Mouse (Mus musculus) 3T3-L1 (cell line): ENCODE results near the gene Vdac1.
"Not testable (repeated sequence)": the region's sequence is repeated elsewhere in the genome, so short reads cannot be mapped to it uniquely, and the experiment has no call there.

ENCODE experiments used
- DNase-seq: peaks from one replicate; pipeline ENCODE4 v3.0.0-alpha.2; 2015; ENCODE audit warnings: low read depth, low spot score

The Vdac1 gene

DNA sequence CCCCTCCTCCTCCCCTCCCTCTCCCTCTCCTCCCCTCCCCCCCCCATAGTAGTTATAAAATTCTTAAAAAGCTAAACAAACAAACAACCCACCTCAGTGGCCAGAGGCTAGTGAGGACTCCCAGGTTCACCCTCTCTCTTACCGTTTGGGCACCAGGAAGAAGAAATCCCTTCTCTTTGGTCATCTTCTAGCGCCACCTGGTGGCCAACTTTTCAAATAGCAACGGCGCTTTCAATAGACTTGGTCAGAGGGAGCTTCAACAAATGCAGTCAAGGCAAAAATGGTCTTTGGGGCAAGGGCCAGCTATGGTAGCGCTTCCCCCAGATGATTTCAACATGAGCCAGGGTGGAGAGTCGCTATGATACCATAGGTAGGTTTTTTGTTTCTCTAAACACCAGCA lies 17.5 kb upstream of the Vdac1 start:
- DNase-seq = peak; percentile 90

- DNase-seq = no peak
These were observed 15.5 kb upstream of the Vdac1 start for GRCm38 (mm10) chr11:52344991-52345777.

DNA sequence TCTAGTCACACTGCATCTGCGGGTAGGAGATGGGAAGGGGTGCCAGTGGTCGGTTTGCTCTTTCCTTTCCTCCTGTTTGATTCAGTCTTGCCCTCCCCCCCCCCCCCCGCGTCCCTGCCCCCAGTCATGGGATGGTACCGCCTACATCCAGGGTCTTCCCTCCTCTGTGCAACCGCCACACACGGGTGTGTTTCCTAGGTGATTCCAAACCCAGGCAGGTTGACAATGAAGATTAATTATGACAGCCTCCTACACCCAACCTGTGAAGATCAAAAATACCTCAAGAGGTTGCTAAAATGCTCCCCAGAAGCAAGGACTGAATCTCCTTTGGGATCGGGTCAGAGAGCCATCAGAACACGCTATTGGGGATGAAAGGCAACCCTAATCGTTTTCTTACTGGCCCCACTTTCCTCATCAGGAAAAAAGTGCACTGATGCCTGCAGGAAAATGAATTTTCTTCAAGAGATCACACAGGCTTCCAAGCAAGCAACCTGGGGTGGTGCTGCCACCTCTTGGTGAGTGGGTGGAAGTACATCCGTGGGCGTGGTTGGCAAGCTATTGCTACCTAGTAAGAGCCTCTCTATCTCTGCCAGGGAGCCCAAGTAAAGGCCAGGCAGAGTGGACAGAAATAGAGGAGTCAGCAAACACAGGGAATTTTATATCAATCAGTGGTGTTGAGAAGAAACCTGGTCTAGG lies 14.6 kb upstream of the Vdac1 start:
- DNase-seq = peak; percentile 91

- DNase-seq = no peak
These were observed 14.0 kb upstream of the Vdac1 start for GRCm38 (mm10) chr11:52346635-52347005.

- no peak for DNase-seq
These were observed 12.5 kb upstream of the Vdac1 start for GRCm38 (mm10) chr11:52348156-52348555.

- DNase-seq = peak; percentile 45
These were observed 11.9 kb upstream of the Vdac1 start for GRCm38 (mm10) chr11:52348724-52349123.

- DNase-seq = no peak
These were observed 9.7 kb upstream of the Vdac1 start for GRCm38 (mm10) chr11:52350924-52351323.

DNA sequence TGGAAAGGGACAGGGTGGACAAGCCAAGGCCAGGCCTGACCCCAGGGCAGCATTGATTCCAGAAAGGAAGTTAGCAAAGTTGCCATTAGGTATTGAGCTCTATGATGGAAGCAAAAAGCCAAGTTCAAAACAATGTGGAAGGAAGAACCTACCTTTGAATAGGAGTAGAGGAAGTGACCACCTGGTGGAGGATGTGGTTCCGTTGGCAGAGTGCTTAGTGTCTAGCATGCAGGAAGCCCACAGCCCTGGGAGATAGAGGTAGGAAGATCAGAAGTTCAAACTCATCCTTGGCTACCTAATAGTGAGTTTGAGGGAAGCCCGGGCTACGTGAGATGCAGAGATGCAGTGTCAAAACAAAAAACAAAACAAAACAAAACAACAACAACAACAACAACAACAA lies 8.4 kb upstream of the Vdac1 start:
- DNase-seq = no peak

DNA sequence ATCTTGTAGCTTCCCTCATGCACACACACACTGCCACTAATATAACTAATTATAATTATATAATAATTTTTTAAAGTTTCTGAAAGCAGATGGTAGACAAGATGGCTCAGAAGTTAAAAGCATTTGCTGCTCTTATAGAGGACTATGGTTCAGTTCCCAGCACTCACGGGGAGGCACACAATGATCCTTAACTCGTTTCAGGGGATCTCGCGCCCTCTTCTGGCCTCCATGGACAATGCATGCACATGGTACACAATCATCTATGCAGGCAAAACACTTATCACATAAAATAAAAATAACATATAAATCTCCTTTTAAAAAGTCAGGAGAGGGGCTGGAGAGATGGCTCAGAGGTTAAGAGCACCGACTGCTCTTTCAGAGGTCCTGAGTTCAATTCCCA lies 6.0 kb upstream of the Vdac1 start:
- DNase-seq = no peak

- no peak for DNase-seq
These were observed 5.1 kb upstream of the Vdac1 start for GRCm38 (mm10) chr11:52355601-52356000.

GRCm38 (mm10) chr11:52357091-52357490 lies 3.6 kb upstream of the Vdac1 start:
- not testable (repeated sequence) for DNase-seq

DNA sequence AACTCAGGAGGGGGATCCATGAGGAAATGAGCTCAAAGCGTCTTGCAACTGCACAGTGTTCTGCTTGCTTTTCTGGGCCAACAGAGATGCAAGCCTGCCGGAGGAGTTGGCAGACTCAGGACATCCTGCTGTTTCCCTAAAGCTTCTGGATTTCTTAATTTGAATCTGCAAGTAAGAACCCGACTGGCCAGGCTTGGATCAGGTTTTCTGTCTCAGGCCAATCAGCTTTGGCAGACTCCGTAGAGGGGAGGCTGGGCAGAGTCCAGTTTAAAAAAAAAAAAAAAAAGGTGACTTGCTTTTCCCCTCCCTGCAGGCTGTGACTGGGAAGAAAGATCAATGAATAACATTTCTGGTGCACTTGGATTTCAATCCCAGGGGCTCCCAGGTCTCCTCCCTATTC lies 2.1 kb upstream of the Vdac1 start:
- no peak for DNase-seq

DNA sequence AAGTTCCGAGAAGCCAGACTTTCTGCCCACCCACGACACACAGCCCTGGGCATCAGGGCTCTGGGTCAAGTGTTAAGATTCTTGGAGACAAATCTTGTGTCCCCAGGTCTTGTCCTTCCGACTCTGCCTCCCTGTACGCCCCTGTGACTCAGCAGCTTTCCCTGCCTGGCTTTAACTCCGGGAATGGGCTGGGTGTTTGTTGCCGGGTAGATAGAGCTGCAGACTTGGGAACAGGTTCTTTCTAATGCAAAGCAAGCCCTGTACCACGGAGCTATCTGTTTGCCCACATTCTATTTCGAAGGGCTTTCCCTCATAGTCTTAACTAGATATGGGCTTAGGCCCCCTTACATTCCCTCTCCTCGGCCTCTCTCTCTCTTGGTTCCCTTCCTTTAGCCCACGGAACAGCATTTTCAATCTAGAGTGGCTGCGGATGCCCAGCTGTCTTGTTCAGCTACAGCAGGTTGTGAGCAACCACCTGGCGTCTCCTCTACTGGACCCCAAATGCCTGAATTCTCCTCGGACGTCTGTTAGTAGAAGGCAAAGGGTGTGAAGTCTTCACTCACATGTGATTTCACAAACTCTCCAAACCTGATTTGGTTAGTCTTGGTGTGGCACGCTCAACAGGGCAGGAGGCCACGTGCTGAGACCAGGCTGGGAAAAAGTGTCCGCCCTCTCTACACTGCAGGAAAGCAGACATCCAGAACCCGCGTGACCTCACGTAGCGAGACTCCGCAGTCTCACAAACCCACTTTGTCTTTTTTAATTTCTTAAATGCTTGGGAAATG lies 782 bp upstream of the Vdac1 start:
- DNase-seq = peak; percentile 51

- DNase-seq = no peak
These were observed 744 bp downstream of the Vdac1 start for GRCm38 (mm10) chr11:52361287-52361921.

DNA sequence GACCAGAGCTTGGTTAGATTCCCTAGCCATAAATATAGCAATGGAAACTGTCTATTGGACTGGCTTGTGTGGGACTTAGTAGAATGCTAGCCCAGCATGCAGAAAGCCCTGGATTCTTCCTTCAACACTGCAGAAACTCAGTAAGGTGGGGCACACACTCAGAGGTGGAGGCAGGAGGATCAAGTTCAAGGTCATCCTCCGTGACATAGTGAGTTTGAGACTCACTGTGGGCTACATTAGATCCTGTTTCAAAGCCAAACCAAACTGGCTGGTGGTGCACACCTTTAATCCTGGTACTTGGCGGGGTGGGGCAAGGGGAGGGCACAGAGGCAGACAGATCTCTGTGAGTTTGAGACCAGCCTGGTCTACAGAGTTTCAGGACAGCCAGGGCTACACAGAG lies 3.7 kb downstream of the Vdac1 start:
- DNase-seq = no peak

- no peak for DNase-seq
These were observed 4.5 kb downstream of the Vdac1 start for GRCm38 (mm10) chr11:52365143-52365542.

DNA sequence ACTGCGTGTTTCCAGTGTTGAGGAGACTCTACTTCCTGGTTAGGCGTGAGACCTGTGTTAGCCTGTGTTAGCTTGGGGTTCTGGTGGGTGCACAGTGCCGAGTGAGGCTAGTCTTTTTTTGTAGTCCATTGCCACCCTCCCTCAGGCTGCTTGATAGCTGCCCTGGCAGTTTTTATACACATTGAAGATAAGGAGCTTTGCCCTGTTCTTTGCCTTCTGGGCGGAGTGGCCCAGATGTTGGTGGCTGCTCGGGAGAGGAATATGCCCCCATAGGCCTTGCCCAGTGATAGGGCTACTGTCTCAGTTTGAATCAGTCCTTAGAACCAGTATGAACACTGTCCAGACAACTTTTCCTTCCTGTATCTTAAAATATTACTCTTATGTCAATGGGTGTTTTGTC lies 5.7 kb downstream of the Vdac1 start:
- no peak for DNase-seq

GRCm38 (mm10) chr11:52368176-52368985 lies 7.7 kb downstream of the Vdac1 start:
- no peak for DNase-seq

GRCm38 (mm10) chr11:52369252-52370134 lies 8.8 kb downstream of the Vdac1 start:
- no peak for DNase-seq

DNA sequence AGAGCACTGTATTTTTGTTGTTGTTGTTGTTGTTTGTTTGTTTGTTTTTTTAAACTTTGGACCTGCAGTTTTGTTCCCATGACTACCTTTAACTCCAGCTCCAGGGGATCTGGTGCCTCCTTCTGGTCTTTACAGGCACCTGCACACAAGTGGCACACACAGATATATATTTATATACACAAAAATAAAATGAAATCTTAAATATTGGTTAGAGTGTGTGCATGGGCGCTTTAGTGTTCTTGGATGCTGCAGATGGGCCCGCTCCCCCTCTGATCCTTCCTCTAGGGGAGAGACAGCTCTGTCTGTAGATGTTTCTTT lies 9.4 kb downstream of the Vdac1 start:
- no peak for DNase-seq
